Mouse (Mus musculus) intestine, postnatal 0 days (tissue): ENCODE measurements around the gene Krtap5-4. TPM values are rescaled to one million over a fixed set of nuclear protein-coding genes. Genes with fewer than 3 reads are reported as not detected.
"Not testable (repeated sequence)": the region's sequence is repeated elsewhere in the genome, so short reads cannot be mapped to it uniquely, and the experiment has no call there.

Experiments used
- ATAC-seq: fragments of 200-750 bp; cut with Nextera tagmentation; 2 replicates; pipeline ENCODE4 v1.8.0; 2017; ENCODE audit warnings: mild to moderate bottlenecking, moderate TSS enrichment, moderate library complexity
- H3K27ac ChIP-seq: fragments of 300-500 bp; sonication (generic); 2 replicates; pipeline ENCODE4 v1.5.1; 2014; ENCODE audit warnings: mild to moderate bottlenecking, low read depth, low read length, moderate library complexity
- H3K27me3 ChIP-seq: fragments of 300-500 bp; sonication (generic); replicated peaks from 2 replicates; pipeline ENCODE4 v1.6.1; 2014; ENCODE audit warnings: low read length, mixed read lengths; ENCODE audit not compliant: control insufficient read depth, insufficient read depth
- H3K36me3 ChIP-seq: fragments of 300-500 bp; sonication (generic); 2 replicates; pipeline ENCODE4 v1.6.1; 2014; ENCODE audit warnings: mild to moderate bottlenecking, moderate library complexity; ENCODE audit not compliant: control insufficient read depth, insufficient read depth
- H3K4me1 ChIP-seq: fragments of 300-500 bp; sonication (generic); replicated peaks from 2 replicates; pipeline ENCODE4 v1.6.1; 2014; ENCODE audit warnings: antibody characterized with exemption, low read length, mixed read lengths; ENCODE audit not compliant: control insufficient read depth, insufficient read depth
- H3K4me2 ChIP-seq: fragments of 300-500 bp; sonication (generic); replicated peaks from 2 replicates; pipeline ENCODE4 v1.6.1; 2014; ENCODE audit warnings: low read depth, mild to moderate bottlenecking, moderate library complexity
- H3K4me3 ChIP-seq: fragments of 300-500 bp; sonication (generic); 2 replicates; pipeline ENCODE4 v1.5.1; 2014; ENCODE audit warnings: low read depth, low read length
- H3K9ac ChIP-seq: fragments of 300-500 bp; sonication (generic); 2 replicates; pipeline ENCODE4 v1.6.1; 2014; ENCODE audit warnings: mild to moderate bottlenecking, low read depth, low read length
- H3K9me3 ChIP-seq: fragments of 300-500 bp; sonication (generic); 2 replicates; pipeline ENCODE4 v1.6.1; 2016; ENCODE audit warnings: mixed run types; ENCODE audit not compliant: control insufficient read depth
- CTCF ChIP-seq: sonication (generic); IDR thresholded peaks from 2 replicates; pipeline ENCODE4 v1.5.1; 2016; ENCODE audit warnings: low read depth, mild to moderate bottlenecking, control low read depth, antibody characterized with exemption, moderate library complexity
- WGBS: fragments of 180-500 bp; shearing (Covaris S2); extraction: QIAGEN DNeasy Blood & Tissue Kit; methylation state at CpG from one replicate; pipeline ENCODE4 v1.1.7; 2014; 5-methylcytosine and 5-hydroxymethylcytosine counted together
- polyA plus RNA-seq: library from polyadenylated mRNA; unstranded; fragments of >200 nt; fragmentation: Nextera tagmentation; extraction: Ambion mirVana; gene quantifications from 2 replicates; pipeline ENCODE4 v1.2.1, GENCODE M21; 2015

Gene Krtap5-4
- polyA plus RNA-seq, 1 experiment from 2014 or later = not detected

GRCm38 (mm10) chr7:142303929-142304328 is 580 bp downstream of the Krtap5-4 start:
- not testable (repeated sequence) for H3K4me1 ChIP-seq, ATAC-seq, H3K9ac ChIP-seq, H3K4me3 ChIP-seq, H3K36me3 ChIP-seq, H3K27me3 ChIP-seq, H3K27ac ChIP-seq, H3K4me2 ChIP-seq, H3K9me3 ChIP-seq
- 81% methylated on average over 1 of the region's 1 CpGs for WGBS

GRCm38 (mm10) chr7:142314600-142315285 is 11.4 kb downstream of the Krtap5-4 start:
- ATAC-seq = no peak
- Histone ChIP-seq H3K9ac (no peak overlapping the region), H3K36me3 (no peaks in the 10 kb centered on the region), H3K4me3 (no peak overlapping the region), H3K4me2 (no peak overlapping the region), H3K4me1 (no peaks in the 10 kb centered on the region), H3K9me3 (no peaks in the 10 kb centered on the region), H3K27me3 (no peaks in the 10 kb centered on the region; the same call in 1 of the 2 replicates), H3K27ac (no peak overlapping the region)
- WGBS = 61% methylated on average over 5 of the region's 5 CpGs
- no peak for TF ChIP-seq CTCF

GRCm38 (mm10) chr7:142316558-142316957 is 13.2 kb downstream of the Krtap5-4 start:
- no peaks in the 10 kb centered on the region; the same call in 1 of the 2 replicates for H3K27me3 ChIP-seq
- no peaks in the 10 kb centered on the region for H3K4me1 ChIP-seq
- no peak overlapping the region for H3K9ac ChIP-seq
- H3K27ac ChIP-seq = no peak overlapping the region
- no peaks in the 10 kb centered on the region for H3K9me3 ChIP-seq
- H3K4me2 ChIP-seq = no peak overlapping the region
- no peak overlapping the region for H3K4me3 ChIP-seq
- WGBS = 36% methylated on average over 6 of the region's 6 CpGs
- ATAC-seq = no peak
- H3K36me3 ChIP-seq = no peaks in the 10 kb centered on the region
- TF ChIP-seq CTCF = peak; percentile 89

- H3K4me3 ChIP-seq = no peak overlapping the region
- WGBS = 74% methylated on average over 5 of the region's 5 CpGs
- H3K9me3 ChIP-seq = no peaks in the 10 kb centered on the region
- H3K9ac ChIP-seq = no peak overlapping the region
- no peaks in the 10 kb centered on the region for H3K4me1 ChIP-seq
- no peaks in the 10 kb centered on the region for H3K36me3 ChIP-seq
- TF ChIP-seq CTCF = no peak
- H3K27ac ChIP-seq = no peak overlapping the region
- ATAC-seq = no peak
- H3K27me3 ChIP-seq = no peaks in the 10 kb centered on the region
- no peak overlapping the region for H3K4me2 ChIP-seq
Observed at GRCm38 (mm10) chr7:142317216-142317615, 13.9 kb downstream of the Krtap5-4 start.

GRCm38 (mm10) chr7:142319124-142319523 is 15.8 kb downstream of the Krtap5-4 start:
- Histone ChIP-seq H3K4me3 (no peak overlapping the region), H3K9ac (no peak overlapping the region), H3K36me3 (no peaks in the 10 kb centered on the region), H3K9me3 (no peaks in the 10 kb centered on the region), H3K4me2 (no peak overlapping the region), H3K27ac (no peak overlapping the region), H3K27me3 (no peaks in the 10 kb centered on the region), H3K4me1 (no peaks in the 10 kb centered on the region)
- TF ChIP-seq CTCF = no peak
- ATAC-seq = no peak
- WGBS = 84% methylated on average over 11 of the region's 11 CpGs

- H3K27ac ChIP-seq = no peak overlapping the region
- ATAC-seq = no peak
- no peak overlapping the region for H3K9ac ChIP-seq
Observed at GRCm38 (mm10) chr7:142320906-142321305, 17.6 kb downstream of the Krtap5-4 start.

GRCm38 (mm10) chr7:142321637-142322306 is 18.4 kb downstream of the Krtap5-4 start:
- H3K27ac ChIP-seq, ATAC-seq: not testable (repeated sequence)

More at GRCm38 (mm10) chr7:142320906-142321305, 17.6 kb downstream of the Krtap5-4 start:
- WGBS = 42% methylated on average over 2 of the region's 2 CpGs
- Histone ChIP-seq H3K4me2 (no peak overlapping the region), H3K4me1 (no peaks in the 10 kb centered on the region), H3K9me3 (no peaks in the 10 kb centered on the region), H3K4me3 (no peak overlapping the region), H3K27me3 (no peaks in the 10 kb centered on the region), H3K36me3 (no peaks in the 10 kb centered on the region)
- no peak for TF ChIP-seq CTCF

More at GRCm38 (mm10) chr7:142321637-142322306, 18.4 kb downstream of the Krtap5-4 start:
- not testable (repeated sequence) for H3K4me1 ChIP-seq, H3K27me3 ChIP-seq, H3K9ac ChIP-seq, H3K36me3 ChIP-seq, H3K4me2 ChIP-seq, H3K9me3 ChIP-seq, H3K4me3 ChIP-seq
- WGBS = 73% methylated on average over 3 of the region's 10 CpGs
